Mouse (Mus musculus): Measurements from ENCODE around the gene Zfp423. TPM values are rescaled to one million over a fixed set of nuclear protein-coding genes. Genes with fewer than 3 reads are reported as not detected.

The Zfp423 gene
- polyA plus RNA-seq, 1 experiment = 6.4 TPM

DNA sequence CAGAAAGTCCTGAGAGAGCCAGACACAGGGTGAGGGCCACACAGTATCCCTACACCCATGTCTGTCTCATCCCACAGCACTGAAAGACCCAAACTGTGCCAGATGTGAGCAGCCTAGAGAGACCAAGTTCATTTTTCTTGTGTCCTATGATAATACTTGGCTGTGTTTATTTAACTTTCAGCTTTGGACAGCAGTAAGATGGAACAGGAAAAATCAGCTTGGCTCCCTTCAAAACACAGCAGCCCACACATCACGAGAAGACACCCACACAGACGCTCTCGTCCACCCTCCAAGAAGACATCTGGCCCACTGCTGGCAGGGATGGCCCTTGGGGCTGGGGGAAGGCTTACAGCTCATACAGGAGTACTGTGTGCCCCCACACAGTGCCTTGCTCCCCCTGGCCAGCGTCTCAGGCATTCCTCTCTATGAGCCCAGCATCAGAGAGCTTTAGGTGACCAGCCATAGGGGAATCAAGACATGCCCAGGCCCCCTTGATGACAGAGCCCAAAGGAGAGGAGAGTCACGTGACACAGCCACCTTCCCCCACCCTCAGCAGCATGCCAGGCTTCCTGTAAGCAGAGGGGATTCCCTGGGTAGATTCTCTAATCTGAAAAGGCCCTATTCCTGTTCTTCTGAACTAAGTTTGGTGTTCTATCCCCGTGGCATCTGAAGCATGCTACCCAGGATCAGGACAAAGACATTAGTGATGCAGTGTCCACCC is 45.0 kb downstream of the Zfp423 start:
- H3K4me1 ChIP-seq (ENCODE audit: control insufficient read depth, insufficient read depth, low read length) = peaks cover 8% of the 10 kb centered on the region; the same call in 1 of the 2 replicates
- 34% methylated on average over 6 of the region's 6 CpGs for WGBS
- H3K4me3 ChIP-seq (replicated peaks; ENCODE audit: extremely low read depth, low read depth, low read length) = no peak overlapping the region
- TF ChIP-seq POLR2A (IDR thresholded peaks at IDR 0.05; ENCODE audit: borderline replicate concordance, extremely low read depth, low read depth, low read length) = no peak
- TF ChIP-seq CTCF (IDR thresholded peaks at IDR 0.05; ENCODE audit: insufficient read depth, low read length) = no peak
- DNase-seq = no peak

DNA sequence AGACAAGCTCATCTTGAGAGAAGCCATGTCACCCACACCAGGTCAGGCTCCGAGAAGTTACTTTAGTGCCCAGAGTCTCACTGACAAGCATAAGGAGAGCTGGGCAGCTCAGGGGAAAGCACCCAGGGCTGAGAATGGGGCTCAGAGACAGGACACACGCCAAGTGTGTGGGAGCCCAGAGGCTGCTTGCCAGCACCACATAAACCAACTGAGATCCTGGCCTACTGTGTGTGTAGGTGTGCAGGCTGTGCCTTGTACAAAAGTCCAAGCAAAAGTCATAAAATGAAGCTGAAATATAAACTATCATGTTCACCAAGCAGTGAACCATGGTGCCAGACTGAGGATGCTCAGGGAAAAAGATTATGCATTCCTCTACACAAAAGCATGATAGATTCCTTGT is 50.5 kb downstream of the Zfp423 start:
- WGBS = 76% methylated on average over 2 of the region's 2 CpGs

DNA sequence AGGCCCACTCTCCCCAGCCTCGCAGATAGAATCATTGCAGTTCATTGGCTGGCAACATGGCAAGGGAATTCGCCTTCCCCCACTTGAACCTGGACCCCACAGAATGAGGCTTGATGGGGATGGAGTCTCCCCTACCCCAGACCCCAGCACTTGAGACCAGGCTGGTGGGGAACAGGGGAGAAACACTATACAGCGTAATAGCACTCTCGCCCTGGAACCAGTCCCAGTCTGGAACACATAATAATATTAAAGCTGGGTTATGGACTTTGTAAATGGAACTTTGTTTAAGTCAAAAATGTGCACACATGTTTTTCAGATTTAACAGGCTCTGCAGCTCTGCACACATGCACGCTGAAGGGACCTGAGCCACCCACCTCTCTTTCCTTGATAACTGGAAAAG is 54.0 kb downstream of the Zfp423 start:
- WGBS = 92% methylated on average over 5 of the region's 5 CpGs
- no peak overlapping the region for H3K4me3 ChIP-seq (replicated peaks; ENCODE audit: extremely low read depth, low read depth, low read length)

More for the DNA sequence above, 50.5 kb downstream of the Zfp423 start:
- DNase-seq = no peak
- TF ChIP-seq POLR2A (IDR thresholded peaks at IDR 0.05; ENCODE audit: borderline replicate concordance, extremely low read depth, low read depth, low read length) (no peak), CTCF (IDR thresholded peaks at IDR 0.05; ENCODE audit: insufficient read depth, low read length) (no peak)
- H3K4me1 ChIP-seq (ENCODE audit: control insufficient read depth, insufficient read depth, low read length) = no peaks in the 10 kb centered on the region
- no peak overlapping the region for H3K4me3 ChIP-seq (replicated peaks; ENCODE audit: extremely low read depth, low read depth, low read length)

DNA sequence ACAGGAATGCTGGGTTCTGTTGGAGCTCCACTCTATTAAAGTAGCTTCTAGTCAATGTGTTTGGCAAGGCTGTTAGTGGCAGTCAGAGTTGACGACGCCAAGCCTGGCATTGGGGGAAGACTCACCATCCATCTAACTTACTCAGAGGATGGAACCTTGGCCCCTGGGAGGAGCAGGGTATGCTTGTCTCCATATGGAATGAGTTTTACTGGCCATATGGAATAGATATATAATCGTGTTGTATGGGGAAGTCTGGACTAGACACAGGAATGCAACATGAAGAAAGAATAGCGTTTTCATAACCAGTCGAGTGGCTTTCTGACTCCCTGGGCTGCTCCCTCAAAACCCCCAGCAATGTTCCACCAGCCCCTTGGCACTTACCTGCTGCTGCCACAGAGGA is 55.3 kb downstream of the Zfp423 start:
- no peak for DNase-seq
- H3K4me1 ChIP-seq (ENCODE audit: control insufficient read depth, insufficient read depth, low read length) = no peaks in the 10 kb centered on the region
- 73% methylated on average over 5 of the region's 5 CpGs for WGBS
- H3K4me3 ChIP-seq (replicated peaks; ENCODE audit: extremely low read depth, low read depth, low read length) = no peak overlapping the region
- no peak for TF ChIP-seq POLR2A (IDR thresholded peaks at IDR 0.05; ENCODE audit: borderline replicate concordance, extremely low read depth, low read depth, low read length)
- TF ChIP-seq CTCF (IDR thresholded peaks at IDR 0.05; ENCODE audit: insufficient read depth, low read length) = no peak

More for the DNA sequence above, 54.0 kb downstream of the Zfp423 start:
- no peak for TF ChIP-seq CTCF (IDR thresholded peaks at IDR 0.05; ENCODE audit: insufficient read depth, low read length)
- no peak for TF ChIP-seq POLR2A (IDR thresholded peaks at IDR 0.05; ENCODE audit: borderline replicate concordance, extremely low read depth, low read depth, low read length)
- no peaks in the 10 kb centered on the region for H3K4me1 ChIP-seq (ENCODE audit: control insufficient read depth, insufficient read depth, low read length)
- no peak for DNase-seq

DNA sequence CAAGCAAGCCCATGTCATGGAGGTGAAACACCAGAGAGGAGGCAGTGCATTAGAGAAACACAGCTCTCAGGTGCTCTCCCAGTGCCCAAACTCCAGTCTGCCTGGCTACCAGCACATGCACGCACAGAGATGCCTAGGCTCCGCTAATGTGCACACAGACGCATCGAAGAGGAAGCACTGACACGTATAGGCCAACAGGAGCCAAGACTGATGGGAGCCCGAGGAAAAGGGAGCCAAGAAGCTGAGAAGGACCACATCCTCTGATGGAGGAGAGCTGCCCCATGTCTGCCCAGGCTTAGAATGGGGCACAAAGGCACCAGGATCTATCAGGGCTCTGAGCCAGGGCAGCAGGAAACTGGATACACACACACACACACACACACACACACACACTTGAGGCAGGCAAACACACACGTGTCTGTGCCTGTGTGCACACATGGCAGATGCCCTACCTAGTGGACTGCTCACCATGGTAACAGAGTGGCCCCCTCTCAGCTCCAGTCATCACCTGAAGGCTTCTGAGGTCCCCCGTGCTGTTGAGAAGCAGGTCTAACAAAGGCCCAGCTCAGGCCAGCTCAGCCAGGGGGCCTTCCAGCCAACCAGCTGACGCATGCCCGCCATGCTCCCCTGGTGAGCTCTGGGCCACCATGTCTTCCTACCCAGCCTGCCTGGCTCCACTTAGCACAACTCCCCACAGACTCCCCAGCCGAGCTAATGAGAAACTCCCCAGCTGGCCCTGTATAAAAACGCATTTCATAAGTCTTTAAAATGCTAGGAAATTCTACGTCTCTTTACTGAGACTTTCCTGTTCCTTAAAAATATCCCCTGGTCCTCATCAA is 64.0 kb downstream of the Zfp423 start:
- WGBS = 71% methylated on average over 13 of the region's 13 CpGs
- no peak overlapping the region for H3K4me3 ChIP-seq (replicated peaks; ENCODE audit: extremely low read depth, low read depth, low read length)

DNA sequence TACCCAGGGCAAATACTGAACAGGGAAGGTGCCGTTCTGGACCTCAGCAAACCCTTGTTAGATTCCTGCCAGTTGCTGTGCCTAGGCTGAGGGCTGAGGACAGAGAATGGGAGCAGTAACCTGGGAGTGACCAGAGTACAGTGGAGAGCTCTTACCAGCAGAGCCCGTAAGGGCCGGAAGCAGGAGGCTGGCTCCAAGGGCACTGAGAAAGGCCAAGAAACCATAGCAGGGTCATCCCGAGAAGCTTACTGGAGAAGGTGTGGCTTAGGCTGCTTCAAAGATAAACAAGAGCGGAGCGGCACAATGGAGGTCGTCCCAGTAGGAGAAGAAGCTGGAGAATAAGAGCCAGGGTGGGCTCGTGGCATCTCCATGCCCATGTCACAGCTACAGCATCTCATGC is 65.1 kb downstream of the Zfp423 start:
- H3K4me1 ChIP-seq (ENCODE audit: control insufficient read depth, insufficient read depth, low read length) = peaks cover 6% of the 10 kb centered on the region; the same call in 1 of the 2 replicates
- no peak for DNase-seq
- no peak overlapping the region for H3K4me3 ChIP-seq (replicated peaks; ENCODE audit: extremely low read depth, low read depth, low read length)
- WGBS = 38% methylated on average over 8 of the region's 8 CpGs
- TF ChIP-seq POLR2A (IDR thresholded peaks at IDR 0.05; ENCODE audit: borderline replicate concordance, extremely low read depth, low read depth, low read length) = no peak
- TF ChIP-seq CTCF (IDR thresholded peaks at IDR 0.05; ENCODE audit: insufficient read depth, low read length) = no peak

More for the DNA sequence above, 64.0 kb downstream of the Zfp423 start:
- peaks cover 6% of the 10 kb centered on the region; the same call in 1 of the 2 replicates for H3K4me1 ChIP-seq (ENCODE audit: control insufficient read depth, insufficient read depth, low read length)
- no peak for TF ChIP-seq CTCF (IDR thresholded peaks at IDR 0.05; ENCODE audit: insufficient read depth, low read length)
- TF ChIP-seq POLR2A (IDR thresholded peaks at IDR 0.05; ENCODE audit: borderline replicate concordance, extremely low read depth, low read depth, low read length) = no peak
- DNase-seq = no peak

DNA sequence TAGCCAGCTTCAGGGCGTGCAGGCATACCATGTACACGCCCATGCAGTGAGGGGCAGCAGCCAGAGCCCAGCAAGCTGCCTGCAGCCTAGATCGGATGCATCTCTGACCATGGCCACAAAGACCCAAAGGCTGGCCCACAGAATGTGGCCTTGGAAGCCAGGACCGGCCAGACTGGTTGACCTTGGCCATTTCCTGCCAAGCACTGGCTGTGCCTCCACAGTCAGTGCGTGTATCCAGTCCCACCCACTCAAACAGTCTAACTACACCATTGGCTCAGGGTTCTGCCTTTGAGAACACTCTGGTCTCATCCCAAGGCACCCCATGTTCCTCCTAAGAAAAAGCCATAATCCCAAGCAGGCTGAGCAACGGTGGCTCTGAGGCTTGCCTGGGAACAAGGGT is 65.8 kb downstream of the Zfp423 start:
- H3K4me3 ChIP-seq (replicated peaks; ENCODE audit: extremely low read depth, low read depth, low read length) = no peak overlapping the region
- no peak for DNase-seq
- WGBS = 46% methylated on average over 6 of the region's 6 CpGs
- TF ChIP-seq POLR2A (IDR thresholded peaks at IDR 0.05; ENCODE audit: borderline replicate concordance, extremely low read depth, low read depth, low read length) = no peak
- no peak for TF ChIP-seq CTCF (IDR thresholded peaks at IDR 0.05; ENCODE audit: insufficient read depth, low read length)
- peaks cover 6% of the 10 kb centered on the region; the same call in 1 of the 2 replicates for H3K4me1 ChIP-seq (ENCODE audit: control insufficient read depth, insufficient read depth, low read length)

DNA sequence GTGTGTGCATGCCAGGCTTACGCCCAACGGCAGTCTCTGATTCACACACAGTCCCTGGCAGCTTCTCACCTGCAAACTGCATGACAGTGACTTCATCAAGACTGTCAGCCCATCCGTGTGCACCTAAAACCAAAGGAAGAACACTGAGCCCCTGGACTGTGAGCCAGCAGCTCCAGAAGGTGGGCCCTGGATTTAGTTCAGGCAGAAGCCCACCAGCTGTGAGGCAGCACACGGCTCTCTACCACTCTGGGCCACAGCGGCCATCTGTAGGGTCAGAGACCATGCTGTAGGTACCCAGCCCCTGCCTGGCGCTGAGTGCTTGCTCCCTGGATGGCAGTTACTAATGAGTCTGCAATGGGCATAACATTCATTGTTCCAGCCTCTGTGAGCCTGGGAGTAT is 66.5 kb downstream of the Zfp423 start:
- peaks cover 6% of the 10 kb centered on the region; the same call in 1 of the 2 replicates for H3K4me1 ChIP-seq (ENCODE audit: control insufficient read depth, insufficient read depth, low read length)
- DNase-seq = no peak
- TF ChIP-seq POLR2A (IDR thresholded peaks at IDR 0.05; ENCODE audit: borderline replicate concordance, extremely low read depth, low read depth, low read length) (no peak), CTCF (IDR thresholded peaks at IDR 0.05; ENCODE audit: insufficient read depth, low read length) (no peak)
- no peak overlapping the region for H3K4me3 ChIP-seq (replicated peaks; ENCODE audit: extremely low read depth, low read depth, low read length)
- 86% methylated on average over 6 of the region's 6 CpGs for WGBS

DNA sequence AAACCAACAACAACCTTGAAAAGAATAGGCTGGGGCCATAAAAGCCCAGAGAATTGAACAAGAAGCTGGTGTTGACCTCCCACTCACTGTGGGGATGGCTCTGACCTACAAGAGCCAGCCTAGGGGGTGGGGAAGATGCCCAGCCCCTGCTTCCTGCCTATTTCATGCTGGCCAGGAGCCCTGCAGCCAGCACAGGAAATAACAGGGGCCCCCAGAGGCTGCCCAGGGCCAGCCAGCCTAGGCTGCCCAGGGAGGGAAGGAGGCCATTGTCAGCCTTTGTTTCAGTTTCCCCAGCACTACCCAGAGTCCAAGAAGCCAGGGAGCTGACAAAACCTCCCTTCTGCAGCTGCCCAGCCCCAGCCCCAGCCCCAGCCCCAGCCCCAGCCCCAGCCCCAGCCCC is 67.5 kb downstream of the Zfp423 start:
- TF ChIP-seq CTCF (IDR thresholded peaks at IDR 0.05; ENCODE audit: insufficient read depth, low read length) = no peak
- TF ChIP-seq POLR2A (IDR thresholded peaks at IDR 0.05; ENCODE audit: borderline replicate concordance, extremely low read depth, low read depth, low read length) = no peak
- no peak overlapping the region for H3K4me3 ChIP-seq (replicated peaks; ENCODE audit: extremely low read depth, low read depth, low read length)
- H3K4me1 ChIP-seq (ENCODE audit: control insufficient read depth, insufficient read depth, low read length) = peaks cover 6% of the 10 kb centered on the region; the same call in 1 of the 2 replicates
- no peak for DNase-seq
